Mouse (Mus musculus) neural tube, embryonic 11.5 days (tissue): ENCODE results near the gene Rpl22. TPM values are rescaled to one million over a fixed set of nuclear protein-coding genes. Genes with fewer than 3 reads are reported as not detected.

Experiments used
- ATAC-seq: fragments of 200-750 bp; cut with Nextera tagmentation; 2 replicates; pipeline ENCODE4 v1.8.0; 2017; ENCODE audit warnings: moderate number of reproducible peaks, mild to moderate bottlenecking, moderate TSS enrichment, moderate library complexity; ENCODE audit not compliant: insufficient read depth, low FRiP score, low TSS enrichment
- DNase-seq: peaks from one replicate; pipeline ENCODE4 v3.0.0-alpha.2; 2015; ENCODE audit warnings: low spot score
- H3K27ac ChIP-seq: fragments of 300-500 bp; sonication (generic); 2 replicates; pipeline ENCODE4 v1.5.1; 2014; ENCODE audit warnings: low read depth, mild to moderate bottlenecking, low read length
- H3K27me3 ChIP-seq: fragments of 300-500 bp; sonication (generic); 2 replicates; pipeline ENCODE4 v1.6.1; 2014; ENCODE audit warnings: mild to moderate bottlenecking, low read length, mixed read lengths; ENCODE audit not compliant: control insufficient read depth, insufficient read depth
- H3K36me3 ChIP-seq: fragments of 300-500 bp; sonication (generic); 2 replicates; pipeline ENCODE4 v1.6.1; 2014; ENCODE audit warnings: mild to moderate bottlenecking, low read length, moderate library complexity, mixed read lengths; ENCODE audit not compliant: control insufficient read depth, insufficient read depth
- H3K4me1 ChIP-seq: fragments of 300-500 bp; sonication (generic); 2 replicates; pipeline ENCODE4 v1.6.1; 2014; ENCODE audit warnings: low read length, mixed read lengths; ENCODE audit not compliant: control insufficient read depth, insufficient read depth
- H3K4me2 ChIP-seq: fragments of 300-500 bp; sonication (generic); 2 replicates; pipeline ENCODE4 v1.6.1; 2014; ENCODE audit warnings: low read depth, mild to moderate bottlenecking, moderate library complexity
- H3K4me3 ChIP-seq: fragments of 300-500 bp; sonication (generic); 2 replicates; pipeline ENCODE4 v1.5.1; 2014; ENCODE audit warnings: low read depth, low read length
- H3K9ac ChIP-seq: fragments of 300-500 bp; sonication (generic); 2 replicates; pipeline ENCODE4 v1.6.1; 2014; ENCODE audit warnings: mild to moderate bottlenecking, low read length
- H3K9me3 ChIP-seq: fragments of 300-500 bp; sonication (generic); 2 replicates; pipeline ENCODE4 v1.6.1; 2016; ENCODE audit warnings: low read length; ENCODE audit not compliant: control insufficient read depth
- WGBS: fragments of 180-500 bp; shearing (Covaris S2); extraction: QIAGEN DNeasy Blood & Tissue Kit; methylation state at CpG from one replicate; pipeline ENCODE4 v1.1.7; 2014; 5-methylcytosine and 5-hydroxymethylcytosine counted together
- polyA plus RNA-seq: library from polyadenylated mRNA; unstranded; fragments of >200 nt; fragmentation: Nextera tagmentation; extraction: Ambion mirVana; gene quantifications from 2 replicates; pipeline ENCODE4 v1.2.1, GENCODE M21; 2014

Rpl22 gene
- polyA plus RNA-seq, 1 experiment from 2014 or later, result 311 TPM

DNA sequence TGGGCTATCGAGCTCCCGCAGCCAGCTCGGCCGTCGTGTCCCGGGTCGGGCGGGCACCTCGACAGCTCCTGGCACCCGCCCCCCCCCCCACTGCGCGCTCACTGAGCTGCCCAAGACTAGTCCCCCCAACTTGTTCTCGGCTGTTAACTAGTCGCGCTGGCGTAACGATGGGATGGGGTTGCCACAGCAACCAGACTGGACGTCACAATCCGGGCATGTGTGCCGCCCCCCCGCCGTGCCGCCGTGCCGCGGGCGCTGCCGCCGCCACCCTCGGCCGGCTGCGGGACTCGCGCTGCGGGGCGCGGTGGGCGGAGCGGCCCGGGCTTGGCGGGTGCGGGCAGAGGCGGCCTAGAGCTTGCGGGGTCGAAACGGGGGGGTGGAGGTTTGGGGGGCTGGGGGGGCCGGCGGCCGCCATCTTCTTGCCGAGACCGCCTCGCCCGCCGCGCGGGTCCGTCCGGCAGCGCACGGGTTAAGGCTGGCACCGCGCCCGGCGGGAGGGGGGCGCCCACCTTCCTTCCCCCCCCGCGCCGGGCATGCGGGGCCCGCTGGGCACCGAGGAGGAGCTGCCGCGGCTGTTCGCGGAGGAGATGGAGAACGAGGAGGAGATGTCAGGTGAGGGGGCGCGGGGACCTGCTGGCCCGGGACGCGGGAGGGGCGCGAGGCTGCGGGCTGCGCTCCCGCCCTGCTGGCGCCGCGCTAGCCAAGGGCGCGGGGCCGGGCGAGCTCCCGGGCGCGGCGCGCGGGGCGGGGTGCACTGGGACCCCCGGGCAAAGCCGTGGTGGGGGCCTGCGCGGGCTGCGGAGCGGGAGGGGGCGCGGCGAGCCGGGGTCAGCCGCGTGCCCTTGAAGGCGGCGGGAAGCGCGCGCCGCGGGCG is 13.1 kb downstream of the Rpl22 start, which contains the start of gene Chd5:
Chd5 (plus strand) TSS at position 233 of the 874 bp plus-strand sequence.
- peaks cover 3% of the 10 kb centered on the region; the same call in 1 of the 2 replicates for H3K36me3 ChIP-seq
- peak within 1 kb of the TSS; percentile 60 for H3K9ac ChIP-seq
- 1% methylated on average over 43 of the region's 120 CpGs for whole genome bisulfite sequencing
- peak within 1 kb of the TSS; percentile 54 for H3K4me3 ChIP-seq
- peaks cover 40% of the 10 kb centered on the region for H3K27me3 ChIP-seq
- DNase-seq, result no peak
- H3K4me1 ChIP-seq, result peaks cover 14% of the 10 kb centered on the region
- no peaks in the 10 kb centered on the region for H3K9me3 ChIP-seq
- 0 out of 2 replicates have a peak, but pooled peaks have one; percentile 21 for ATAC-seq
- peak within 1 kb of the TSS; percentile 95 for H3K4me2 ChIP-seq
- no peak within 1 kb of the TSS for H3K27ac ChIP-seq

DNA sequence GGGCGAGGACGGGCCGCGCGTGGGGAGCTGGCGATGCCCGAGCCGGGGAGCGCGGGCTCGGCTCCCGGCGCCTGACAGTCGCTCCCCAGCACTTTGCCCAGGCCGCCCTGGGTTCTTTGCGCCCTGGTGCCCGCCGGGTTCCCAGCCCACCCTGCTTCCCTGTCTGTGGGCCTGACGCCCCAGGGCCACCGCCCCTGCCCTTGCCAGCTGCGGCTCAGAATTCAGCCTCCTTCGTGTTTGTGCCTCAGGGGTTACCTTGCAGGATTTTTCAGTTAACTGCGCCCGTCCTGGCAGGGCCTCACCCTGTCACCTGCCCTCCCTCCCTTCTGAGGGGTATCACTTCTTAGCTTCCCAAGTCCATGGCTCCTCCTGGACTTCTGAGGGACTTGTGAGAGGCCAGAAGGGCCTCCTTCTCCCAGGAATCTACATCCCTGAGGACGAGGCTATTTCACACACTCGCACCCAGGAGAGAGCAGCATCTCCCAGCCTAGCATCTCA is 13.8 kb downstream of the Rpl22 start:
- peaks cover under 1% of the 10 kb centered on the region; the same call in 1 of the 2 replicates for H3K36me3 ChIP-seq
- H3K4me3 ChIP-seq, result peak overlapping the region; percentile 54
- no peak overlapping the region for H3K27ac ChIP-seq
- H3K4me1 ChIP-seq, result peaks cover 14% of the 10 kb centered on the region
- no peak for ATAC-seq
- H3K9ac ChIP-seq, result peak overlapping the region; percentile 60
- H3K27me3 ChIP-seq, result peaks cover 40% of the 10 kb centered on the region
- no peak for DNase-seq
- WGBS, result 1% methylated on average over 20 of the region's 26 CpGs
- H3K4me2 ChIP-seq, result peak overlapping the region; percentile 95
- H3K9me3 ChIP-seq, result no peaks in the 10 kb centered on the region

DNA sequence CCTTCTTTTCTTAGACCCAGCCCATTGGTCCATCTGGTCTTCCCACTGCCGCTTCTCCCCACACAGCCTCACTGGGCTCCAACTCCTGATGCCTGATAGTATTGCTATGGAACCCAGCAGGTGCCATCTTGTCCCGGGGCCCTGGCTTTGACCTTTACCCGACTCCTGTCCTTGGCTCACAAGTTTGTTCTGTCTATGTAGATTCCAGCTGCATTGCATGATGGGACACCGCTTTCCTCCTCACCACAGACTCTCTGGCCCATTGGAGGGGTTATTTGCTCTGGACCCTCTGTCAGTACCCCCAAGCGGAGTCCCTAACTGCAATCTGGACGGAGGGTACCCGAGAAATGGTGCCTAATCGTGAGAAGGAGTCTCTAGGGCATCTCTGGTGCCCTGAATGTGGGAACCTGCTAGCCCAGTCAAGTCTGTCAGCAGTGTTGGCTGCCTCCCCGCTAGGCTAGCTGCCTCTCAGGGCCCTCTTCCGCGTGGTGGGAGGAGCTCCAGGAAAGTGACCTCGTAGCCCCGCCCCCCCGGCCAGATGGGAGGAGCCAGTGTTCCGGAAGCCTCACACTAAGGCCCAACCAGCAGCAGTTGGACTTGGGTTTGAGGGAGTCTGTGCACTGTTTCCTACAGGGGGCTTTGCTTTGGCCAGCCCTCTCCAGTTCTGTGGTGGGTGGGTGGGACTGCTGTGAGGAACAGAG is 15.2 kb downstream of the Rpl22 start:
- Histone ChIP-seq H3K4me3 (no peak overlapping the region), H3K27ac (no peak overlapping the region), H3K9ac (no peak overlapping the region), H3K4me2 (no peak overlapping the region), H3K9me3 (no peaks in the 10 kb centered on the region), H3K27me3 (peaks cover 40% of the 10 kb centered on the region), H3K4me1 (peaks cover 14% of the 10 kb centered on the region), H3K36me3 (no peaks in the 10 kb centered on the region)
- no peak for ATAC-seq
- no peak for DNase-seq
- WGBS, result 32% methylated on average over 15 of the region's 15 CpGs

- DNase-seq, result peak; percentile 53
- ATAC-seq, result no peak
- 13% methylated on average over 5 of the region's 5 CpGs for WGBS
- H3K4me3 ChIP-seq, result no peak overlapping the region
- H3K4me1 ChIP-seq, result peaks cover 14% of the 10 kb centered on the region
- no peaks in the 10 kb centered on the region for H3K36me3 ChIP-seq
- no peak overlapping the region for H3K4me2 ChIP-seq
- no peak overlapping the region for H3K27ac ChIP-seq
- H3K9me3 ChIP-seq, result no peaks in the 10 kb centered on the region
- peaks cover 29% of the 10 kb centered on the region for H3K27me3 ChIP-seq
- no peak overlapping the region for H3K9ac ChIP-seq
Measured at GRCm38 (mm10) chr4:152343296-152343695, 17.8 kb downstream of the Rpl22 start.

DNA sequence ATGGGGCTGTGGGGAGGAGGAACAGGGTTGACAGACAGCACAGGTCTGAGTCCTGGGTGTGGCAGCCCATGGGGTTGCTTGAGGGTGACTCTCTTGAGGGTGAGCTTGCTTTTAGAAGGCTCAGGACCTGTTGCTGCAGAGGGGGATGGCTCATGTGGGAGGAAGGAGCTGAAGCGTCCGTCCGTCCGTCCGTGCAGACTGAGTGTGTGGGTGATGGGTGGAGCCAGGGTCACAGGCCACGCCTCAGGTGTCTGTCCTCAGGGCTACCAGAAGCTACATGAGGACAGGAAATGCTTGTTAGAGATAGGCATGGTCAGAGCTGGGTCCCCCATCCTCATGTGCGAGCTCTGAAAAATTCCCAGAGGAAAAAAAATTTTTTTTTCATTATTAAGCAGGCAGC is 19.1 kb downstream of the Rpl22 start:
- Histone ChIP-seq H3K9ac (no peak overlapping the region), H3K27ac (no peak overlapping the region), H3K9me3 (no peaks in the 10 kb centered on the region), H3K4me3 (no peak overlapping the region), H3K27me3 (peaks cover 16% of the 10 kb centered on the region), H3K4me1 (peaks cover 2% of the 10 kb centered on the region; the same call in 1 of the 2 replicates), H3K4me2 (no peak overlapping the region), H3K36me3 (no peaks in the 10 kb centered on the region)
- WGBS, result 73% methylated on average over 7 of the region's 7 CpGs
- DNase-seq (no peak), ATAC-seq (no peak)

DNA sequence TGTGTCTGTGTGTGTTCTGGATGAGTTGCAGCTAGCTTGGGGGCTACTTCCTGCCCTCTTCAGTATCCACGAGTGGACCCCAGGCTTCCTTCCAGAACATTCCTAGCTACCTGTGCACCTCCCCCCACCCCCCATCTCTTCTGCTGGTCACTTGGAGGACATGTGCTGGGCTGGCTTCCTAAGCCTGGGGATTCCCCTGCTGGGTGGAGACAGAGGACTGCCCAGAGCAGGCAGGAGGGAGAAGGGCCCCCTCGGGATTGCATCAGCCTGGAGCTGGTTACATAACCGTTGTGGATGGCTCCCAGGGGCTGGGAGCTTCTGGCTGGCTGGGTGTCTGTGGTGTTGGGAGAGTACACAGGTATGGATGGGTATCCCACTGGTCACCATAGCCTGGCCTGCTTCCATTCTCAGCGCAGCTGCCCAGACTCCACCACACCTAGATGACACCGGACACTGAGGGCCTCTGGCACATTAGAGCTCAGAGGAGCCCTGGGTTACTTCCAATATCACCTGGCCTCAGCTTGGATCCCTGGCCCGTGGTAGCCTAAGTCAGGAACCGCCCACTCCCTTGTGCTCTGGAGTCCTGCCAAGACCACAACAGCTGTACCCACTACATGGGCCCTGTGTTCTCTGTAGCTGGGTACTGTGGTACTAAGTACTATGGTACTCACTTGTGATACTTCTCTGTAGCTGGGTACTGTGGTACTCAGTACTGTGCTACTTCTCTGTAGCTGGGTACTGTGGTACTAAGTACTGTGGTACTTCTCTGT is 19.8 kb downstream of the Rpl22 start:
- Histone ChIP-seq H3K36me3 (no peaks in the 10 kb centered on the region), H3K4me2 (no peak overlapping the region), H3K4me3 (no peak overlapping the region), H3K9me3 (no peaks in the 10 kb centered on the region), H3K4me1 (no peaks in the 10 kb centered on the region), H3K9ac (no peak overlapping the region), H3K27me3 (peaks cover 9% of the 10 kb centered on the region), H3K27ac (no peak overlapping the region)
- ATAC-seq, result no peak
- 59% methylated on average over 7 of the region's 7 CpGs for WGBS
- no peak for DNase-seq

- Histone ChIP-seq H3K9ac (no peak overlapping the region), H3K4me3 (no peak overlapping the region), H3K27me3 (peaks cover 14% of the 10 kb centered on the region), H3K36me3 (no peaks in the 10 kb centered on the region), H3K4me1 (no peaks in the 10 kb centered on the region; the same call in 1 of the 2 replicates), H3K9me3 (no peaks in the 10 kb centered on the region), H3K27ac (no peak overlapping the region), H3K4me2 (no peak overlapping the region)
- DNase-seq (no peak), ATAC-seq (no peak)
- 9% methylated on average over 17 of the region's 17 CpGs for whole genome bisulfite sequencing
Measured at GRCm38 (mm10) chr4:152349837-152350381, 24.4 kb downstream of the Rpl22 start.
